Mouse (Mus musculus): Measurements from ENCODE around the gene Idh3b. TPM values are rescaled to one million over a fixed set of nuclear protein-coding genes. Genes with fewer than 3 reads are reported as not detected.

Idh3b gene
- polyA plus RNA-seq (2012; rRNA removed), result 222 and 234 TPM in 2 replicates

DNA sequence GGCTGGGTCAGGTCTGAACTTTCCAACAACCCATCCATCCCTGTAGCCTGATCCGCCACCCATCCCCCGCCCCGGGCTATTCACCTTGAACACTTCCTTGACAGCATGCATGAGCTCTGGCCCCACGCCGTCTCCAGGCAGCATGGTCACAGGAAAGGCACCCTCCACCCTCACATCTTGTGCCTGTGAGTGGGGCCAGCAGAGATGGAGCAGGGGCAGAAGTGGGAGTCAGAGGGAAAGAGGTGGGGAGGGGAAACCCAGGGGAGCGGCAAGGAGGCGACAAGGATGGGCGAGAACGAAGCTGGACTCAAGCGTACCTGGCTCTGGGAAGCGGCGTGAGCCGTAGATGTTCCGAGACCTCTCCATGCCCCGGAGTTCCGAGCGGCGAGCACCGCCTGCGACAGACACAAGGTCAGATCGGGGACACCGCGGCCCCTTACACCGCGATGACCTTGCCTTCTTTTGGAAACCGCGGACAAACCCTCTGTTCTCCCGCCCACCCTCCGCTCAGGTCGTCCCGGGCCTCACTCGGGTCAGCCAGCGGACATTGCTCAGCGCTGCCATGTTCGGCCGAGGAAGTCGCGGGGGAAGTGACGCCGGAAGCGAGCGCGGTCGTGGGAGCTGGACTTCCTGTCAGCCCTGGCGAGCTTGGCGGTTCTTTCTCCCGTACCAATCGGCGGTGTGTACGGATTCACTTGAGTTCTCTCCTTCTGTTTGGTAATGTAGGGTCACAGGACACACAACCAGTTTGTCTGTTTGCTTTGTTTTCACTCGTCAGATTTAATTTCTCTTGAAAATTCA is at the start of gene Idh3b:
TSS of gene Idh3b (minus strand) at position 694 of the 801 bp plus-strand sequence.

GRCm38 (mm10) chr2:130294936-130295277 is 10.6 kb upstream of the Idh3b start, which contains the start of gene Ebf4:
Gene Ebf4, plus strand, starts transcription at chr2:130295169.

DNA sequence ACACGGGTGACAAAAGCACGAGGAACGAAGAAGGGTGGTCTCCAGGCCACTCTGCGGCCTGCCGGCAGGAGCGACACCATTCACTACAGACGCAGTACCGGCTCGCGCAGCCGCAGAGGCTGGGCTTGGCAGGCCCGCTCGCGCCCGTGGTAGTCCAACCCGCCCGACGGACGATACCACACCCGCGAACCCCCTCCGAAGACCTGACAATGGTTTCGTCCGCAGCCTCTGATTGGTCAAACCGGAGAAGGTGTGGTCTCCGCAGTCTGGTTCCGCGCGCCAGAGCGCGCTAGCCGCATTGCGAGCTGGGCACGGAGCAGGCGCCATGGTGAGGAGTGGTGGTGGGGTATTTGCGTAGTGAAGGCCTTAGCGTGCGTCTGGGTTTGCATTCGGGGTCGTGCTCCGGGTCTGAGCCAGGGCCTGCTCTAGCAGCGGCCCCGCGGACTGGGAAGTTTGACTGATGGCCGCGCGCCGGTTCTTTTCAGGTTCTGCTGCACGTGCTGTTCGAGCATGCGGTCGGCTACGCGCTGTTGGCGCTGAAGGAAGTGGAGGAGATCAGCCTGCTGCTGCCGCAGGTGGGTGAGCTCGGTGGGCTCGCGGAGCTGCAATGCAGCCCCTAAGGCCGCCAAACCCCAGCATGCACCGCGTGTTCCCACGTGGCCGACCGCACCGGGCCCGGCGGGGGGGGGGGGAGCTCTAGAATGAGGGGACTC is 10.0 kb downstream of the Idh3b start, which contains the start of gene Nop56:
TSS of gene Nop56 (plus strand) at position 282 of the 713 bp plus-strand sequence.

Other genes starting within 250 kb of the Idh3b start
- gene Tgm6, start 172.1 kb downstream of the Idh3b start, polyA plus RNA-seq (2012; rRNA removed), result 0.03 and 0.05 TPM in 2 replicates
- gene Snrpb, start 105.1 kb downstream of the Idh3b start, polyA plus RNA-seq (2012; rRNA removed), result 465 and 640 TPM in 2 replicates
- 0.05 TPM in 2 replicates for gene Tmc2, start 89.4 kb downstream of the Idh3b start, polyA plus RNA-seq (2012; rRNA removed)
- 81.8 and 91.9 TPM in 2 replicates for gene Nop56, start 10.1 kb downstream of the Idh3b start, polyA plus RNA-seq (2012; rRNA removed)
- 35.1 and 36.5 TPM in 2 replicates for gene Ebf4, start 10.6 kb upstream of the Idh3b start, polyA plus RNA-seq (2012; rRNA removed)
- 72.1 and 79.1 TPM in 2 replicates for gene Cpxm1, start 113.0 kb upstream of the Idh3b start, polyA plus RNA-seq (2012; rRNA removed)
- not detected in 2 replicates for gene Gm28372, start 120.7 kb upstream of the Idh3b start, polyA plus RNA-seq (2012; rRNA removed)
- gene 1700020A23Rik, start 120.7 kb upstream of the Idh3b start, polyA plus RNA-seq (2012; rRNA removed), result 1.4 and 1.5 TPM in 2 replicates
- gene Tmem239, start 121.9 kb upstream of the Idh3b start, polyA plus RNA-seq (2012; rRNA removed), result not detected in 2 replicates
- gene Vps16, start 139.8 kb upstream of the Idh3b start, polyA plus RNA-seq (2012; rRNA removed), result 76.6 and 103 TPM in 2 replicates
- 48.7 and 53.6 TPM in 2 replicates for gene Pced1a, start 140.2 kb upstream of the Idh3b start, polyA plus RNA-seq (2012; rRNA removed)
- gene Ptpra, start 165.7 kb upstream of the Idh3b start, polyA plus RNA-seq (2012; rRNA removed), result 80.8 and 97.9 TPM in 2 replicates